Mouse (Mus musculus): Measurements from ENCODE around the gene Apmap.

- TF ChIP-seq CTCF (IDR thresholded peaks at IDR 0.05; ENCODE audit: control insufficient read depth, insufficient read depth, insufficient replicate concordance, low read depth, low read length), result no peak
- no peak for TF ChIP-seq POLR2A (IDR thresholded peaks at IDR 0.05; ENCODE audit: control insufficient read depth, low read depth, low read length)
Measured at GRCm38 (mm10) chr2:150651366-150651765, 43.0 kb upstream of the Apmap start.
